Mouse (Mus musculus): ENCODE data around the gene Ccar1. TPM values are rescaled to one million over a fixed set of nuclear protein-coding genes. Genes with fewer than 3 reads are reported as not detected.
A peak's percentile ranks its signal among the peaks of the same experiment; 100 is the strongest.
"Not testable (repeated sequence)": the region's sequence is repeated elsewhere in the genome, so short reads cannot be mapped to it uniquely, and the experiment has no call there.

The Ccar1 gene
- polyA plus RNA-seq, 1 experiment from 2014 or later: 122 TPM

GRCm38 (mm10) chr10:62808766-62809165 lies 16.7 kb upstream of the Ccar1 start:
- no peaks in the 10 kb centered on the region for H3K9me3 ChIP-seq (ENCODE audit: control insufficient read depth, low read length)
- H3K27me3 ChIP-seq (replicated peaks; ENCODE audit: control insufficient read depth, insufficient read depth, low read length): no peaks in the 10 kb centered on the region
- no peak for DNase-seq (ENCODE audit: low spot score)
- no peak overlapping the region for H3K4me2 ChIP-seq (ENCODE audit: low read length)
- ATAC-seq (replicated peaks; ENCODE audit: low FRiP score, low TSS enrichment, low read depth): no peak
- H3K4me1 ChIP-seq (replicated peaks; ENCODE audit: control insufficient read depth, insufficient read depth, low read length): no peaks in the 10 kb centered on the region
- no peak overlapping the region for H3K4me3 ChIP-seq (ENCODE audit: low read depth, low read length)
- H3K36me3 ChIP-seq (ENCODE audit: control insufficient read depth, insufficient read depth, low read length): peaks cover 43% of the 10 kb centered on the region
- no peak overlapping the region for H3K27ac ChIP-seq (ENCODE audit: low read depth)
- 90% methylated on average over 2 of the region's 2 CpGs for WGBS
- H3K9ac ChIP-seq (ENCODE audit: low read length): no peak overlapping the region

- DNase-seq (ENCODE audit: low spot score): no peak
- Histone ChIP-seq H3K9ac (ENCODE audit: low read length) (no peak overlapping the region), H3K27me3 (replicated peaks; ENCODE audit: control insufficient read depth, insufficient read depth, low read length) (no peaks in the 10 kb centered on the region), H3K4me3 (ENCODE audit: low read depth, low read length) (no peak overlapping the region), H3K4me1 (replicated peaks; ENCODE audit: control insufficient read depth, insufficient read depth, low read length) (no peaks in the 10 kb centered on the region), H3K27ac (ENCODE audit: low read depth) (no peak overlapping the region), H3K4me2 (ENCODE audit: low read length) (no peak overlapping the region), H3K36me3 (ENCODE audit: control insufficient read depth, insufficient read depth, low read length) (peaks cover 39% of the 10 kb centered on the region), H3K9me3 (ENCODE audit: control insufficient read depth, low read length) (no peaks in the 10 kb centered on the region)
- ATAC-seq (replicated peaks; ENCODE audit: low FRiP score, low TSS enrichment, low read depth): no peak
- WGBS: 90% methylated on average over 7 of the region's 7 CpGs
Observed at GRCm38 (mm10) chr10:62808316-62808715, 16.2 kb upstream of the Ccar1 start.

DNA sequence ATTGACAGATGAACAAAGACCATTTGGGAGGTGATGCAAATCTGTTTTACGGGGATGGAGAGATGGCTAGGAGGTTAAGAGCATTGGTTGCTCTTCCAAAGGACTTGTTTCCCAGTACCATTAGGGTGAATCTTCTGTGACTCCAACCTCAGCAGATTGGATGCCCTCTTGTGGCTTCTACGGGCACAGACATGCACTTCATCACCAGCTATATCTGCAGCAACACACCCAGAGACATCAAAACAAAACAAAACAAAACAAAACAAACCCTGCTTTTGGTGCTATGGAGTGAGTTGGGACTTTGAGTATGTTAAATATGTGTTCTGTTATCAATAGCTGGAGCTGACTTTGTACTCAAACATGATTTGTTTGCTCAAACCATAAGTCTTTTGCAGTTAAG lies 12.0 kb upstream of the Ccar1 start:
- Histone ChIP-seq H3K9ac (ENCODE audit: low read length) (no peak overlapping the region), H3K4me3 (ENCODE audit: low read depth, low read length) (no peak overlapping the region), H3K36me3 (ENCODE audit: control insufficient read depth, insufficient read depth, low read length) (0 out of 2 replicates have a peak, but pooled peaks cover 7% of the 10 kb centered on the region), H3K9me3 (ENCODE audit: control insufficient read depth, low read length) (no peaks in the 10 kb centered on the region), H3K4me1 (replicated peaks; ENCODE audit: control insufficient read depth, insufficient read depth, low read length) (no peaks in the 10 kb centered on the region), H3K27ac (ENCODE audit: low read depth) (no peak overlapping the region), H3K4me2 (ENCODE audit: low read length) (no peak overlapping the region), H3K27me3 (replicated peaks; ENCODE audit: control insufficient read depth, insufficient read depth, low read length) (no peaks in the 10 kb centered on the region)
- ATAC-seq (replicated peaks; ENCODE audit: low FRiP score, low TSS enrichment, low read depth) (no peak), DNase-seq (ENCODE audit: low spot score) (no peak)
- WGBS: 84% methylated on average over 2 of the region's 2 CpGs

DNA sequence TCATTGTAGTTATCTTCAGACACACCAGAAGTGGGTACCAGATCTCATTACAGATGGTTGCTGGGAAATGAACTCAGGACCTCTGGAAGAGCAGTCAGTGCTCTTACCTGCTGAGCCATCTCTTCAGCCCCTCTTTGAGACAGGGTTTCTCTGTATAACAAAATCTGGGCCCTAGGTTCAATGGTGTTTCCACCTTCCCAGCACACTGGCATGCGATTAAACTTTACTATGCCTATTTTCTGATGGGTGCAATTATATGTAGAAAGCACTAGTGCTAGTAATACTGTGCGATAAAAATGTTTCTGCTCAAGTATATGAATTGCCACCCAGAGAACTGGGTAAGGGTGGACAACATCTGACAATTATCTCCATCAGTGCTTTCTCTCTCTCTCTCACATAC lies 11.2 kb upstream of the Ccar1 start:
- no peaks in the 10 kb centered on the region for H3K4me1 ChIP-seq (replicated peaks; ENCODE audit: control insufficient read depth, insufficient read depth, low read length)
- H3K27ac ChIP-seq (ENCODE audit: low read depth): no peak overlapping the region
- H3K9me3 ChIP-seq (ENCODE audit: control insufficient read depth, low read length): no peaks in the 10 kb centered on the region
- WGBS: 98% methylated on average over 2 of the region's 2 CpGs
- H3K36me3 ChIP-seq (ENCODE audit: control insufficient read depth, insufficient read depth, low read length): 0 out of 2 replicates have a peak, but pooled peaks cover 4% of the 10 kb centered on the region
- no peak overlapping the region for H3K9ac ChIP-seq (ENCODE audit: low read length)
- ATAC-seq (replicated peaks; ENCODE audit: low FRiP score, low TSS enrichment, low read depth) (no peak), DNase-seq (ENCODE audit: low spot score) (no peak)
- H3K4me3 ChIP-seq (ENCODE audit: low read depth, low read length): no peak overlapping the region
- no peaks in the 10 kb centered on the region for H3K27me3 ChIP-seq (replicated peaks; ENCODE audit: control insufficient read depth, insufficient read depth, low read length)
- H3K4me2 ChIP-seq (ENCODE audit: low read length): no peak overlapping the region

- DNase-seq (ENCODE audit: low spot score) (no peak), ATAC-seq (replicated peaks; ENCODE audit: low FRiP score, low TSS enrichment, low read depth) (no peak)
- no peaks in the 10 kb centered on the region for H3K27me3 ChIP-seq (replicated peaks; ENCODE audit: control insufficient read depth, insufficient read depth, low read length)
- H3K4me2 ChIP-seq (ENCODE audit: low read length): no peak overlapping the region
- no peak overlapping the region for H3K4me3 ChIP-seq (ENCODE audit: low read depth, low read length)
- H3K9me3 ChIP-seq (ENCODE audit: control insufficient read depth, low read length): no peaks in the 10 kb centered on the region
- no peak overlapping the region for H3K9ac ChIP-seq (ENCODE audit: low read length)
- peaks cover 17% of the 10 kb centered on the region for H3K36me3 ChIP-seq (ENCODE audit: control insufficient read depth, insufficient read depth, low read length)
- 94% methylated on average over 4 of the region's 4 CpGs for WGBS
- peaks cover 5% of the 10 kb centered on the region for H3K4me1 ChIP-seq (replicated peaks; ENCODE audit: control insufficient read depth, insufficient read depth, low read length)
- no peak overlapping the region for H3K27ac ChIP-seq (ENCODE audit: low read depth)
Observed at GRCm38 (mm10) chr10:62794221-62794620, 2.1 kb upstream of the Ccar1 start.

DNA sequence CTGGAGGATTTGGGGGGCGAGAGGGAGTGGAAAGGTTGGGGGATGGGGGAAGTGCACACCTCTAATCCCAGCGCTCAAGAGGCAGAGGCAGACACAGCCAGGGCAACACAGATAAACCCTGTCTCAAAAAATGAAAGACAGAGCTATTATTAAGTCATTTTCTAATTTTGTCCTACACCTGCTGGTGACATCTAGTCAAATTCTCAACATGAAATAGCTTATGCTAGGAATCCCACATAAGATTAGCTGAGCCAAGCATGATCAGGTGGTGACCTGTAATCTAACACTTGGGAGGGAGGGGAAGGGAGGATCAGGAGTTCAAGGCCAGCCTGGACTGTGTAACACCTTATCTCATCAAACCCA lies 986 bp upstream of the Ccar1 start:
- Histone ChIP-seq H3K9ac (ENCODE audit: low read length) (peak overlapping the region; percentile 79), H3K4me2 (ENCODE audit: low read length) (peak overlapping the region; percentile 65), H3K4me3 (ENCODE audit: low read depth, low read length) (peak overlapping the region; percentile 74), H3K4me1 (replicated peaks; ENCODE audit: control insufficient read depth, insufficient read depth, low read length) (peaks cover 5% of the 10 kb centered on the region), H3K36me3 (ENCODE audit: control insufficient read depth, insufficient read depth, low read length) (peaks cover 29% of the 10 kb centered on the region), H3K9me3 (ENCODE audit: control insufficient read depth, low read length) (no peaks in the 10 kb centered on the region), H3K27ac (ENCODE audit: low read depth) (peak overlapping the region; percentile 93), H3K27me3 (replicated peaks; ENCODE audit: control insufficient read depth, insufficient read depth, low read length) (no peaks in the 10 kb centered on the region)
- ATAC-seq (replicated peaks; ENCODE audit: low FRiP score, low TSS enrichment, low read depth): no peak
- 33% methylated on average over 2 of the region's 2 CpGs for WGBS
- no peak for DNase-seq (ENCODE audit: low spot score)

GRCm38 (mm10) chr10:62791251-62792176 lies 572 bp downstream of the Ccar1 start:
- Histone ChIP-seq H3K27ac (ENCODE audit: low read depth) (peak overlapping the region; percentile 93), H3K27me3 (replicated peaks; ENCODE audit: control insufficient read depth, insufficient read depth, low read length) (no peaks in the 10 kb centered on the region), H3K4me3 (ENCODE audit: low read depth, low read length) (peak overlapping the region; percentile 74), H3K4me1 (replicated peaks; ENCODE audit: control insufficient read depth, insufficient read depth, low read length) (peaks cover 5% of the 10 kb centered on the region), H3K4me2 (ENCODE audit: low read length) (peak overlapping the region; percentile 65), H3K36me3 (ENCODE audit: control insufficient read depth, insufficient read depth, low read length) (peaks cover 44% of the 10 kb centered on the region), H3K9me3 (ENCODE audit: control insufficient read depth, low read length) (no peaks in the 10 kb centered on the region), H3K9ac (ENCODE audit: low read length) (peak overlapping the region; percentile 79)
- ATAC-seq (replicated peaks; ENCODE audit: low FRiP score, low TSS enrichment, low read depth) (peak; percentile 86), DNase-seq (ENCODE audit: low spot score) (peak; percentile 81)
- under 1% methylated on average over 73 of the region's 78 CpGs for WGBS

- peaks cover 100% of the 10 kb centered on the region for H3K36me3 ChIP-seq (ENCODE audit: control insufficient read depth, insufficient read depth, low read length)
- not testable (repeated sequence) for H3K4me3 ChIP-seq (ENCODE audit: low read depth, low read length); H3K27me3 ChIP-seq (replicated peaks; ENCODE audit: control insufficient read depth, insufficient read depth, low read length); H3K9me3 ChIP-seq (ENCODE audit: control insufficient read depth, low read length); DNase-seq (ENCODE audit: low spot score); ATAC-seq (replicated peaks; ENCODE audit: low FRiP score, low TSS enrichment, low read depth); H3K27ac ChIP-seq (ENCODE audit: low read depth); H3K9ac ChIP-seq (ENCODE audit: low read length); H3K4me1 ChIP-seq (replicated peaks; ENCODE audit: control insufficient read depth, insufficient read depth, low read length); H3K4me2 ChIP-seq (ENCODE audit: low read length)
- 88% methylated on average over 1 of the region's 1 CpGs for WGBS
Observed at GRCm38 (mm10) chr10:62781776-62782175, 10.3 kb downstream of the Ccar1 start.

GRCm38 (mm10) chr10:62750781-62751180 lies 41.3 kb downstream of the Ccar1 start:
- Histone ChIP-seq H3K27me3 (replicated peaks; ENCODE audit: control insufficient read depth, insufficient read depth, low read length) (no peaks in the 10 kb centered on the region), H3K9ac (ENCODE audit: low read length) (no peak overlapping the region), H3K4me2 (ENCODE audit: low read length) (no peak overlapping the region), H3K9me3 (ENCODE audit: control insufficient read depth, low read length) (no peaks in the 10 kb centered on the region), H3K27ac (ENCODE audit: low read depth) (no peak overlapping the region), H3K4me3 (ENCODE audit: low read depth, low read length) (no peak overlapping the region), H3K36me3 (ENCODE audit: control insufficient read depth, insufficient read depth, low read length) (peaks cover 98% of the 10 kb centered on the region), H3K4me1 (replicated peaks; ENCODE audit: control insufficient read depth, insufficient read depth, low read length) (no peaks in the 10 kb centered on the region)
- ATAC-seq (replicated peaks; ENCODE audit: low FRiP score, low TSS enrichment, low read depth) (no peak), DNase-seq (ENCODE audit: low spot score) (peak; percentile 3)
- 82% methylated on average over 6 of the region's 6 CpGs for WGBS
